Mouse (Mus musculus) ovary, postnatal 36 days (tissue): ENCODE results near the gene Pim1.

Source experiments
- DNase-seq: peaks from one replicate; pipeline ENCODE4 v3.0.0; 2022; ENCODE audit warnings: low spot score, mixed read lengths

Pim1 gene

GRCm38 (mm10) chr17:29465405-29466010 lies 25.0 kb upstream of the Pim1 start:
- no peak for DNase-seq

- DNase-seq: no peak
These were observed 23.5 kb upstream of the Pim1 start for GRCm38 (mm10) chr17:29467030-29467429.

GRCm38 (mm10) chr17:29473466-29473865 lies 17.1 kb upstream of the Pim1 start:
- no peak for DNase-seq

- DNase-seq: no peak
These were observed 16.5 kb upstream of the Pim1 start for GRCm38 (mm10) chr17:29474036-29474435.

GRCm38 (mm10) chr17:29475142-29475541 lies 15.4 kb upstream of the Pim1 start:
- no peak for DNase-seq

GRCm38 (mm10) chr17:29476461-29476860 lies 14.1 kb upstream of the Pim1 start:
- no peak for DNase-seq

- DNase-seq: no peak
These were observed 13.2 kb upstream of the Pim1 start for GRCm38 (mm10) chr17:29477357-29477756.

GRCm38 (mm10) chr17:29478271-29478670 lies 12.3 kb upstream of the Pim1 start:
- no peak for DNase-seq

GRCm38 (mm10) chr17:29480256-29480655 lies 10.3 kb upstream of the Pim1 start:
- no peak for DNase-seq

GRCm38 (mm10) chr17:29482632-29483031 lies 7.9 kb upstream of the Pim1 start:
- no peak for DNase-seq

GRCm38 (mm10) chr17:29483282-29483681 lies 7.3 kb upstream of the Pim1 start:
- DNase-seq: no peak

- DNase-seq: no peak
These were observed 6.1 kb upstream of the Pim1 start for GRCm38 (mm10) chr17:29484431-29484830.

- no peak for DNase-seq
These were observed 5.0 kb upstream of the Pim1 start for GRCm38 (mm10) chr17:29485336-29486233.

- DNase-seq: no peak
These were observed 2.1 kb upstream of the Pim1 start for GRCm38 (mm10) chr17:29488257-29488977.

- DNase-seq: no peak
These were observed 1.3 kb upstream of the Pim1 start for GRCm38 (mm10) chr17:29488978-29489970.

GRCm38 (mm10) chr17:29489971-29490712 lies 411 bp upstream of the Pim1 start:
- DNase-seq: peak; percentile 99

- DNase-seq: peak; percentile 70
These were observed 1.2 kb downstream of the Pim1 start for GRCm38 (mm10) chr17:29491591-29492268.

- peak; percentile 64 for DNase-seq
These were observed 2.0 kb downstream of the Pim1 start for GRCm38 (mm10) chr17:29492269-29493191.

- DNase-seq: no peak
These were observed 3.0 kb downstream of the Pim1 start for GRCm38 (mm10) chr17:29493461-29493980.
